Mouse (Mus musculus): Measurements from ENCODE around the gene Tmem235. TPM values are rescaled to one million over a fixed set of nuclear protein-coding genes. Genes with fewer than 3 reads are reported as not detected.
"Not testable (repeated sequence)": the region's sequence is repeated elsewhere in the genome, so short reads cannot be mapped to it uniquely, and the experiment has no call there.

Gene Tmem235
- polyA plus RNA-seq (2012; rRNA removed): 5.3 and 6.1 TPM in 2 replicates

GRCm38 (mm10) chr11:117860601-117861000, at the start of gene Tmem235:
TSS of gene Tmem235 (plus strand) at chr11:117860752.
- H3K27me3 ChIP-seq (ENCODE audit: control insufficient read depth, insufficient read depth, low read length): no peaks in the 10 kb centered on the region
- H3K4me1 ChIP-seq (ENCODE audit: control insufficient read depth, insufficient read depth, low read length): no peaks in the 10 kb centered on the region
- no peak within 1 kb of the TSS for H3K4me3 ChIP-seq (ENCODE audit: control insufficient read depth, low read depth, low read length)
- no peaks in the 10 kb centered on the region; the same call in 1 of the 2 replicates for H3K36me3 ChIP-seq (ENCODE audit: control insufficient read depth, insufficient read depth, low read length)
- H3K27ac ChIP-seq (ENCODE audit: control insufficient read depth, insufficient read depth, low read depth, low read length): no peak within 1 kb of the TSS
- no peak for TF ChIP-seq CTCF (IDR thresholded peaks at IDR 0.05; ENCODE audit: control insufficient read depth, insufficient read depth, insufficient replicate concordance, low read depth, low read length)
- TF ChIP-seq POLR2A (IDR thresholded peaks at IDR 0.05; ENCODE audit: control insufficient read depth, low read depth, low read length): no peak

GRCm38 (mm10) chr11:117813867-117814266, 46.7 kb upstream of the Tmem235 start:
- no peak overlapping the region for H3K4me3 ChIP-seq (ENCODE audit: control insufficient read depth, low read depth, low read length)
- TF ChIP-seq CTCF (IDR thresholded peaks at IDR 0.05; ENCODE audit: control insufficient read depth, insufficient read depth, insufficient replicate concordance, low read depth, low read length): no peak
- no peak for TF ChIP-seq POLR2A (IDR thresholded peaks at IDR 0.05; ENCODE audit: control insufficient read depth, low read depth, low read length)
- H3K36me3 ChIP-seq (ENCODE audit: control insufficient read depth, insufficient read depth, low read length): no peaks in the 10 kb centered on the region
- no peak overlapping the region for H3K27ac ChIP-seq (ENCODE audit: control insufficient read depth, insufficient read depth, low read depth, low read length)
- peaks cover 18% of the 10 kb centered on the region for H3K4me1 ChIP-seq (ENCODE audit: control insufficient read depth, insufficient read depth, low read length)
- H3K27me3 ChIP-seq (ENCODE audit: control insufficient read depth, insufficient read depth, low read length): no peaks in the 10 kb centered on the region

- TF ChIP-seq POLR2A (IDR thresholded peaks at IDR 0.05; ENCODE audit: control insufficient read depth, low read depth, low read length): no peak
- no peak for TF ChIP-seq CTCF (IDR thresholded peaks at IDR 0.05; ENCODE audit: control insufficient read depth, insufficient read depth, insufficient replicate concordance, low read depth, low read length)
- Histone ChIP-seq H3K4me1 (ENCODE audit: control insufficient read depth, insufficient read depth, low read length) (peaks cover 13% of the 10 kb centered on the region), H3K27ac (ENCODE audit: control insufficient read depth, insufficient read depth, low read depth, low read length) (no peak overlapping the region), H3K27me3 (ENCODE audit: control insufficient read depth, insufficient read depth, low read length) (no peaks in the 10 kb centered on the region), H3K4me3 (ENCODE audit: control insufficient read depth, low read depth, low read length) (no peak overlapping the region), H3K36me3 (ENCODE audit: control insufficient read depth, insufficient read depth, low read length) (no peaks in the 10 kb centered on the region)
Observed at GRCm38 (mm10) chr11:117814704-117815366, 45.7 kb upstream of the Tmem235 start.

GRCm38 (mm10) chr11:117815850-117816249, 44.7 kb upstream of the Tmem235 start:
- H3K27me3 ChIP-seq (ENCODE audit: control insufficient read depth, insufficient read depth, low read length); H3K27ac ChIP-seq (ENCODE audit: control insufficient read depth, insufficient read depth, low read depth, low read length); H3K36me3 ChIP-seq (ENCODE audit: control insufficient read depth, insufficient read depth, low read length); H3K4me3 ChIP-seq (ENCODE audit: control insufficient read depth, low read depth, low read length); H3K4me1 ChIP-seq (ENCODE audit: control insufficient read depth, insufficient read depth, low read length): not testable (repeated sequence)

- no peaks in the 10 kb centered on the region for H3K27me3 ChIP-seq (ENCODE audit: control insufficient read depth, insufficient read depth, low read length)
- no peak overlapping the region for H3K4me3 ChIP-seq (ENCODE audit: control insufficient read depth, low read depth, low read length)
- TF ChIP-seq CTCF (IDR thresholded peaks at IDR 0.05; ENCODE audit: control insufficient read depth, insufficient read depth, insufficient replicate concordance, low read depth, low read length): no peak
- no peak for TF ChIP-seq POLR2A (IDR thresholded peaks at IDR 0.05; ENCODE audit: control insufficient read depth, low read depth, low read length)
- peaks cover under 1% of the 10 kb centered on the region for H3K4me1 ChIP-seq (ENCODE audit: control insufficient read depth, insufficient read depth, low read length)
- no peaks in the 10 kb centered on the region for H3K36me3 ChIP-seq (ENCODE audit: control insufficient read depth, insufficient read depth, low read length)
- H3K27ac ChIP-seq (ENCODE audit: control insufficient read depth, insufficient read depth, low read depth, low read length): no peak overlapping the region
Observed at GRCm38 (mm10) chr11:117816389-117816996, 44.1 kb upstream of the Tmem235 start.

- no peaks in the 10 kb centered on the region for H3K27me3 ChIP-seq (ENCODE audit: control insufficient read depth, insufficient read depth, low read length)
- H3K4me3 ChIP-seq (ENCODE audit: control insufficient read depth, low read depth, low read length): no peak overlapping the region
- H3K27ac ChIP-seq (ENCODE audit: control insufficient read depth, insufficient read depth, low read depth, low read length): no peak overlapping the region
- H3K4me1 ChIP-seq (ENCODE audit: control insufficient read depth, insufficient read depth, low read length): no peaks in the 10 kb centered on the region; the same call in 1 of the 2 replicates
- TF ChIP-seq POLR2A (IDR thresholded peaks at IDR 0.05; ENCODE audit: control insufficient read depth, low read depth, low read length): no peak
- no peak for TF ChIP-seq CTCF (IDR thresholded peaks at IDR 0.05; ENCODE audit: control insufficient read depth, insufficient read depth, insufficient replicate concordance, low read depth, low read length)
- no peaks in the 10 kb centered on the region for H3K36me3 ChIP-seq (ENCODE audit: control insufficient read depth, insufficient read depth, low read length)
Observed at GRCm38 (mm10) chr11:117819095-117819494, 41.5 kb upstream of the Tmem235 start.

- Histone ChIP-seq H3K4me3 (ENCODE audit: control insufficient read depth, low read depth, low read length) (no peak overlapping the region), H3K36me3 (ENCODE audit: control insufficient read depth, insufficient read depth, low read length) (no peaks in the 10 kb centered on the region), H3K4me1 (ENCODE audit: control insufficient read depth, insufficient read depth, low read length) (peaks cover 4% of the 10 kb centered on the region), H3K27me3 (ENCODE audit: control insufficient read depth, insufficient read depth, low read length) (no peaks in the 10 kb centered on the region), H3K27ac (ENCODE audit: control insufficient read depth, insufficient read depth, low read depth, low read length) (no peak overlapping the region)
- TF ChIP-seq POLR2A (IDR thresholded peaks at IDR 0.05; ENCODE audit: control insufficient read depth, low read depth, low read length) (no peak), CTCF (IDR thresholded peaks at IDR 0.05; ENCODE audit: control insufficient read depth, insufficient read depth, insufficient replicate concordance, low read depth, low read length) (no peak)
Observed at GRCm38 (mm10) chr11:117820173-117820572, 40.4 kb upstream of the Tmem235 start.
